Comparison of ENCODE assay signal across 7 mouse cellular contexts in the genomic region with DNA sequence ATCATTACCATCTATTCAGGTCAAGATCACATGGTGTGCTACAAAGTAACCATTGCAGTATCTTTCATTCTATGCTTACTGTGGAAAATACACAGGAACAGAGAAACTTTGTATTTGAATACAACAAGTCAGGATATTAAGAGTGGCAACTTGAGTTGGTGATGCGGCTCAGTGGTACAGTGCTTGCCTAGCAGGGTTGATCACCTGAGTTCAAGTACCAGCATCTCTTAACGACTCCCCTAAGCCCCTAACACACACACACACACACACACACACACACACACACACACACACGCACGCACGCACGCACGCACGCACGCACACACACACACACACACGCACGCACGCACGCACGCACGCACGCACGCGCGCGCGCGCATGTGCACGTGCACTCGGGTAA.
A peak's percentile ranks its signal among the peaks of the same experiment; 100 is the strongest.
DNase-seq lines count a peak whose midpoint lies in the region.

No protein-coding gene starts in this region.

- peak; percentile 62 for DNase-seq in R1 (ENCODE audit: low read depth, low spot score)
- peak; percentile 29 for DNase-seq in adrenal gland, postnatal 10 days
- peak; percentile 39 for DNase-seq in cerebellum, adult 9-10 months
- peak; percentile 42 to 52 for DNase-seq in cerebellum, postnatal 25 days
- peak; percentile 9 for DNase-seq in heart, postnatal 4 days
- peak; percentile 14 to 21 for DNase-seq in kidney, postnatal 4 days
- DNase-seq in right cerebral cortex, postnatal 4 days = peak; percentile 6

Comparison
In these comparisons a context has a peak if more than half of its experiments do, and no peak if none do; other contexts are left out.
1. Peak in every context shown above with its lines: DNase-seq.
2. DNase-seq: peak in every context shown above with its lines; median percentile 62 in R1; 47 in cerebellum, postnatal 25 days; 39 in cerebellum, adult 9-10 months; 29 in adrenal gland, postnatal 10 days; 18 in kidney, postnatal 4 days; 9 in heart, postnatal 4 days; 6 in right cerebral cortex, postnatal 4 days.